24 mouse cellular contexts compared by ENCODE assay signal in genomic region chr12:17565393-17566045, GRCm38 (mm10). TPM values are rescaled to one million over a fixed set of nuclear protein-coding genes. Genes with fewer than 3 reads are reported as not detected.
DNase-seq lines count a peak whose midpoint lies in the region; ATAC-seq and TF ChIP-seq lines count a peak whose summit lies in the region.
"Had no signal": no experiment of that assay in that cellular context is flagged by ENCODE, and none has a peak within 500 bp of the region (broad histone marks: within the 10 kb centered on the region; RNA-seq: fewer than 3 reads in every experiment).

No protein-coding gene starts in this region.

- H3K36me3 ChIP-seq in liver, embryonic 11.5 days (ENCODE audit: control insufficient read depth, insufficient read depth, low read length): no peaks in the 10 kb centered on the region
- H3K36me3 ChIP-seq in liver, embryonic 15.5 days (replicated peaks): no peaks in the 10 kb centered on the region
- H3K36me3 ChIP-seq in midbrain, postnatal 0 days (ENCODE audit: insufficient read depth, low read length): no peaks in the 10 kb centered on the region
- no peaks in the 10 kb centered on the region for H3K36me3 ChIP-seq in midbrain, embryonic 13.5 days
- H3K36me3 ChIP-seq: embryonic facial prominence, embryonic 15.5 days; heart, embryonic 13.5 days; hindbrain, embryonic 12.5 days had no signal

- peak; percentile 80 for DNase-seq in c-Kit-negative CD71-positive TER-119-positive erythroid progenitor cells, embryonic 14.5 days (ENCODE audit: low read depth, low spot score)
- DNase-seq in liver, embryonic 11.5 days (ENCODE audit: low spot score): no peak
- no peak for DNase-seq in adrenal gland, adult 18-20 months (ENCODE audit: low spot score in 2 of 2)
- no peak for DNase-seq in midbrain, postnatal 0 days (ENCODE audit: low spot score)
- no peak for DNase-seq in testis, postnatal 10 days (ENCODE audit: low spot score)
- DNase-seq: adrenal gland, adult 2 months; adrenal gland, postnatal 25 days; cerebellum, adult 11 months; cerebellum, adult 8-10 months; cerebellum, postnatal 14 days; embryo, embryonic 11 days; heart, adult 18-20 months; heart, postnatal 36 days had no signal

- no peak overlapping the region for H3K4me2 ChIP-seq in liver, embryonic 11.5 days
- H3K4me2 ChIP-seq in liver, embryonic 15.5 days: peak overlapping the region; percentile 16; the same call in 1 of the 2 replicates
- H3K4me2 ChIP-seq in midbrain, postnatal 0 days (ENCODE audit: low read depth, low read length, poor library complexity, severe bottlenecking): no peak overlapping the region
- no peak overlapping the region for H3K4me2 ChIP-seq in midbrain, embryonic 13.5 days (replicated peaks)
- H3K4me2 ChIP-seq: embryonic facial prominence, embryonic 15.5 days; heart, embryonic 13.5 days; hindbrain, embryonic 12.5 days had no signal

- WGBS in liver, embryonic 11.5 days: 60% methylated on average over 3 of the region's 3 CpGs
- 33% methylated on average over 3 of the region's 3 CpGs for WGBS in liver, embryonic 15.5 days (ENCODE audit: insufficient replicate concordance)
- WGBS in midbrain, postnatal 0 days: 93% methylated on average over 3 of the region's 3 CpGs
- WGBS in midbrain, embryonic 13.5 days: 93% methylated on average over 3 of the region's 3 CpGs

- no peaks in the 10 kb centered on the region for H3K4me1 ChIP-seq in liver, embryonic 11.5 days (replicated peaks; ENCODE audit: control insufficient read depth, insufficient read depth, low read length)
- peaks cover 17% of the 10 kb centered on the region for H3K4me1 ChIP-seq in liver, embryonic 15.5 days (replicated peaks)
- H3K4me1 ChIP-seq in midbrain, postnatal 0 days (ENCODE audit: insufficient read depth, low read length): no peaks in the 10 kb centered on the region
- H3K4me1 ChIP-seq in midbrain, embryonic 13.5 days (replicated peaks): peaks cover 5% of the 10 kb centered on the region; the same call in 1 of the 2 replicates
- H3K4me1 ChIP-seq: embryonic facial prominence, embryonic 15.5 days; heart, embryonic 13.5 days; hindbrain, embryonic 12.5 days had no signal

- no peaks in the 10 kb centered on the region for H3K27me3 ChIP-seq in liver, embryonic 11.5 days (replicated peaks; ENCODE audit: control insufficient read depth, insufficient read depth, low read length)
- peaks cover 4% of the 10 kb centered on the region; the same call in 1 of the 2 replicates for H3K27me3 ChIP-seq in liver, embryonic 15.5 days
- H3K27me3 ChIP-seq in midbrain, postnatal 0 days (ENCODE audit: insufficient read depth, low read length): no peaks in the 10 kb centered on the region
- no peaks in the 10 kb centered on the region for H3K27me3 ChIP-seq in midbrain, embryonic 13.5 days
- H3K27me3 ChIP-seq: CH12.LX; embryonic facial prominence, embryonic 15.5 days; heart, embryonic 13.5 days; hindbrain, embryonic 12.5 days; Patski had no signal

- no peak overlapping the region for H3K9ac ChIP-seq in liver, embryonic 11.5 days (ENCODE audit: low read depth, low read length)
- H3K9ac ChIP-seq in liver, embryonic 15.5 days: no peak overlapping the region
- no peak overlapping the region for H3K9ac ChIP-seq in midbrain, postnatal 0 days (replicated peaks; ENCODE audit: low read length, poor library complexity, severe bottlenecking)
- no peak overlapping the region for H3K9ac ChIP-seq in midbrain, embryonic 13.5 days (replicated peaks)
- H3K9ac ChIP-seq: embryonic facial prominence, embryonic 15.5 days; heart, embryonic 13.5 days; hindbrain, embryonic 12.5 days had no signal

- no peak overlapping the region for H3K4me3 ChIP-seq in liver, embryonic 11.5 days (ENCODE audit: low read depth, low read length)
- H3K4me3 ChIP-seq in liver, embryonic 15.5 days (replicated peaks): no peak overlapping the region
- no peak overlapping the region for H3K4me3 ChIP-seq in midbrain, postnatal 0 days (ENCODE audit: low read depth, low read length)
- H3K4me3 ChIP-seq in midbrain, embryonic 13.5 days (replicated peaks): no peak overlapping the region
- H3K4me3 ChIP-seq: embryonic facial prominence, embryonic 15.5 days; heart, embryonic 13.5 days; hindbrain, embryonic 12.5 days had no signal

- TF ChIP-seq CTCF in midbrain, postnatal 0 days (IDR thresholded peaks at IDR 0.05): no peak

- H3K27ac ChIP-seq in liver, embryonic 11.5 days (ENCODE audit: low read depth, low read length): no peak overlapping the region
- peak overlapping the region; percentile 21; the same call in 1 of the 2 replicates for H3K27ac ChIP-seq in liver, embryonic 15.5 days (replicated peaks)
- H3K27ac ChIP-seq in midbrain, postnatal 0 days (ENCODE audit: low read depth, low read length): no peak overlapping the region
- no peak overlapping the region for H3K27ac ChIP-seq in midbrain, embryonic 13.5 days
- H3K27ac ChIP-seq: embryonic facial prominence, embryonic 15.5 days; heart, embryonic 13.5 days; hindbrain, embryonic 12.5 days; hindbrain, postnatal 0 days had no signal

- no peaks in the 10 kb centered on the region for H3K9me3 ChIP-seq in liver, embryonic 11.5 days (ENCODE audit: control insufficient read depth, low read length)
- H3K9me3 ChIP-seq in liver, embryonic 15.5 days (replicated peaks): no peaks in the 10 kb centered on the region
- no peaks in the 10 kb centered on the region for H3K9me3 ChIP-seq in midbrain, postnatal 0 days (ENCODE audit: low read length)
- H3K9me3 ChIP-seq in midbrain, embryonic 13.5 days: no peaks in the 10 kb centered on the region
- H3K9me3 ChIP-seq: embryonic facial prominence, embryonic 15.5 days; heart, embryonic 13.5 days; hindbrain, embryonic 12.5 days had no signal

- peak; percentile 90 for ATAC-seq in erythroblast, adult 5-6 weeks (replicated peaks; ENCODE audit: low FRiP score, poor library complexity, severe bottlenecking)
- peak; percentile 86 for ATAC-seq in liver, embryonic 11.5 days (replicated peaks; ENCODE audit: low FRiP score)
- peak; percentile 98 for ATAC-seq in liver, embryonic 15.5 days (ENCODE audit: insufficient read depth)
- no peak for ATAC-seq in midbrain, postnatal 0 days (ENCODE audit: low FRiP score)
- ATAC-seq in midbrain, embryonic 13.5 days: no peak
- ATAC-seq: activated CD4-positive, CD25-positive, alpha-beta regulatory T cell, adult 4 months; forebrain, embryonic 14.5 days; hindbrain, postnatal 0 days; Patski had no signal

RNA-seq across cellular contexts. Expression of gene Odc1, which starts 20.9 kb away (rescaled TPM):
- total RNA-seq in erythroblast, adult 5-6 weeks (2015; ENCODE audit: low replicate concordance): 578 and 641 TPM in 2 replicates
- 1,162 and 1,709 TPM in 2 replicates for total RNA-seq in erythroblast, adult 5-6 weeks (2017; ENCODE audit: low replicate concordance)
- 446 and 497 TPM in 2 replicates for polyA plus RNA-seq in liver, embryonic 11.5 days (2014; fragmentation: Nextera tagmentation; extraction: Ambion mirVana)
- 404 and 432 TPM in 2 replicates for polyA plus RNA-seq in liver, embryonic 15.5 days (2015; fragmentation: Nextera tagmentation; extraction: Ambion mirVana)
- 100 to 1,000 TPM; 331 to 566 TPM for total RNA-seq in adrenal gland, adult 18-20 months (2021)
- 181 and 197 TPM in 2 replicates for total RNA-seq in midbrain, postnatal 0 days (2014; rRNA removed)
- polyA plus RNA-seq in midbrain, postnatal 0 days (2015; fragmentation: Nextera tagmentation; extraction: Ambion mirVana): 90.9 and 102 TPM in 2 replicates
- polyA plus RNA-seq in midbrain, embryonic 13.5 days (2015; fragmentation: Nextera tagmentation; extraction: Ambion mirVana): 185 and 189 TPM in 2 replicates

Comparison
In these comparisons a context has a peak if more than half of its experiments do, and no peak if none do; other contexts are left out.
1. ATAC-seq: peak in erythroblast, adult 5-6 weeks (single experiment), liver, embryonic 11.5 days (single experiment) and liver, embryonic 15.5 days (single experiment); none in midbrain, postnatal 0 days (single experiment) and midbrain, embryonic 13.5 days (single experiment).